Mouse (Mus musculus) heart, postnatal 0 days (tissue): ENCODE measurements around the gene Evi2b. TPM values are rescaled to one million over a fixed set of nuclear protein-coding genes. Genes with fewer than 3 reads are reported as not detected.

Source experiments
- ATAC-seq: fragments of 200-750 bp; cut with Nextera tagmentation; 2 replicates; pipeline ENCODE4 v1.8.0; 2017; ENCODE audit warnings: low read depth, moderate number of reproducible peaks, moderate library complexity; ENCODE audit not compliant: insufficient read depth
- DNase-seq: peaks from one replicate; pipeline ENCODE4 v3.0.0-alpha.2; 2016; ENCODE audit warnings: low spot score
- H3K27ac ChIP-seq: fragments of 300-500 bp; sonication (generic); 2 replicates; pipeline ENCODE4 v1.5.1; 2014; ENCODE audit warnings: low read depth, mild to moderate bottlenecking
- H3K27me3 ChIP-seq: fragments of 300-500 bp; sonication (generic); 2 replicates; pipeline ENCODE4 v1.6.1; 2014; ENCODE audit warnings: low read length, mixed read lengths; ENCODE audit not compliant: control insufficient read depth, insufficient read depth
- H3K36me3 ChIP-seq: fragments of 300-500 bp; sonication (generic); replicated peaks from 2 replicates; pipeline ENCODE4 v1.6.1; 2014; ENCODE audit warnings: low read length, mixed read lengths; ENCODE audit not compliant: control insufficient read depth, insufficient read depth
- H3K4me1 ChIP-seq: fragments of 300-500 bp; sonication (generic); 2 replicates; pipeline ENCODE4 v1.6.1; 2014; ENCODE audit warnings: antibody characterized with exemption; ENCODE audit not compliant: control insufficient read depth, insufficient read depth
- H3K4me2 ChIP-seq: fragments of 300-500 bp; sonication (generic); 2 replicates; pipeline ENCODE4 v1.6.1; 2014; ENCODE audit warnings: low read depth, mild to moderate bottlenecking, low read length, moderate library complexity
- H3K4me3 ChIP-seq: fragments of 300-500 bp; sonication (generic); 2 replicates; pipeline ENCODE4 v1.5.1; 2014; ENCODE audit warnings: low read depth, low read length
- H3K9ac ChIP-seq: fragments of 300-500 bp; sonication (generic); replicated peaks from 2 replicates; pipeline ENCODE4 v1.6.1; 2014; ENCODE audit warnings: low read depth, low read length, mixed read lengths
- H3K9me3 ChIP-seq: fragments of 300-500 bp; sonication (generic); replicated peaks from 2 replicates; pipeline ENCODE4 v1.6.1; 2016; ENCODE audit warnings: low read length; ENCODE audit not compliant: control insufficient read depth
- CTCF ChIP-seq: IDR thresholded peaks from 2 replicates; pipeline ENCODE4 v1.5.1; 2016; ENCODE audit warnings: antibody characterized with exemption, control low read depth, low read depth
- EP300 ChIP-seq: IDR thresholded peaks from 2 replicates; pipeline ENCODE4 v1.6.1; 2016; ENCODE audit warnings: antibody characterized with exemption, low read depth
- WGBS: fragments of 180-500 bp; shearing (Covaris S2); extraction: QIAGEN DNeasy Blood & Tissue Kit; methylation state at CpG from one replicate; pipeline ENCODE4 v1.1.7; 2014; 5-methylcytosine and 5-hydroxymethylcytosine counted together
- polyA plus RNA-seq: library from polyadenylated mRNA; unstranded; fragments of >200 nt; fragmentation: Nextera tagmentation; extraction: Ambion mirVana; gene quantifications from 2 replicates; pipeline ENCODE4 v1.2.1, GENCODE M21; 2015
- total RNA-seq: library from RNA; depleted of rRNA; stranded (reverse); fragments of >200 nt; gene quantifications from 2 replicates; pipeline ENCODE4 v1.2.3, GENCODE M21; 2014; ENCODE audit warnings: low replicate concordance

The Evi2b gene
- total and polyA plus RNA-seq, 2 experiments from 2014 or later = 0.36 to 0.84 TPM

DNA sequence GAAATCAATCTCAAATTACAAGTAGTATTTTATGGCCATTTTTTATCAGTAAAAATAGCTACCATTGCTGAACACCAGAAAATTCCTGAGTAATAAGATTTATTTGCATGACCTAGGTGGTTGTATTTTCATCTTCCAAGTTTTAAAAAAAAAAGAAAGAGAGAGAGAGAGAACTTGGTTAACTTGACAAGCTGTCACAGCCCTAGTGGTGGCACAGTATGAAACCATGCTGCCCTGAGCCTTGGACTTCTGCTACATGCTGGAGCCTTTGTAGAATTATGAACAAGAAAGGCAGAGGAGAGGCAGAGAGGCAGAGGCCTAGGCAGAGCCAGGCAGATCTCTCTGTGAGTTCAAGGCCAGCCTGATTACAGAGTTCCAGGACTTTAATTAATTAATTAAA, 1.6 kb downstream of the Evi2b start:
- TF ChIP-seq EP300 (no peak), CTCF (no peak)
- H3K27me3 ChIP-seq = no peaks in the 10 kb centered on the region
- no peaks in the 10 kb centered on the region for H3K9me3 ChIP-seq
- DNase-seq (no peak), ATAC-seq (no peak)
- H3K4me1 ChIP-seq = peaks cover 2% of the 10 kb centered on the region
- no peaks in the 10 kb centered on the region for H3K36me3 ChIP-seq
- no peak overlapping the region for H3K4me3 ChIP-seq
- H3K9ac ChIP-seq = no peak overlapping the region
- H3K4me2 ChIP-seq = no peak overlapping the region
- H3K27ac ChIP-seq = no peak overlapping the region

DNA sequence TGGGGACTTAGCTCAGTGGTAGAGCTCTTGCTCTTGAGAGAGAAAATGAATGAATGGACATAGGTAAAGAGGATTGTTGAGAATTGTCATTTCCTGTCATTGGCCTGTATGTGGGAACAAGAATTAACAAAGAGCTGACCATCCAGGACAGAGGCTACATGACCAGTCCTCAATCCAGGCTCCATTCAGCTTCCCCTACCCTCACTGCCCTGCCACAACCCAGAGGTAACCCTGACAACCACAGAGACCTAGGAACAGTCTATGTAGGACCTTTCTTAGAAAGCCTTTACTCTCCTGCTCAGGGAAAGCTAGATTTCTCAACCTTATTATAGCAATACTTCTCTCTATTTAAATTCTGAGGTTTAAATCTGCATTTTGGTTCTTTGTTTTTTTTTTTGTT, 2.8 kb downstream of the Evi2b start:
- Histone ChIP-seq H3K4me3 (no peak overlapping the region), H3K4me1 (no peaks in the 10 kb centered on the region), H3K27me3 (no peaks in the 10 kb centered on the region), H3K4me2 (no peak overlapping the region), H3K27ac (no peak overlapping the region), H3K9me3 (no peaks in the 10 kb centered on the region), H3K9ac (no peak overlapping the region), H3K36me3 (no peaks in the 10 kb centered on the region)
- TF ChIP-seq EP300 = no peak
- no peak for TF ChIP-seq CTCF
- DNase-seq (no peak), ATAC-seq (no peak)

DNA sequence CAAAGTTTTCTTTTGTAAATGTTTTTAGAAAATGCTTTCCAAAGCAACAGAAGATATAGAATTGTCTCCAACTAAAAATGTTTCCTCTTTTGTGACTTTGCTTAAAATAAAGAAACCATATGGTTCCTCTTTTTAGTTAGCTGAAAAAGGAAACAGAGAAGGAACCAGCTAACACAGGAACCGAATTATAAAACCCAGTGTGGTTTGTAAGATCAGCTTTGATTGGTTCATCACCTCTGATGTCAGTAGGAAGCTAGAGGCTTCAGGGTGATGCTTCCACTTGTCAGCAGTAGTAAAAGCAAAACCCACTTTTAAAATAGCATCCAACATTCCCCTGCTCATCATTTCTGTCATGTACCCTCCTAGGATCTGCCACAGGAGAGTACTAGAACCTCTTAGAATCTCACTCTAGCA, 3.7 kb downstream of the Evi2b start:
- Histone ChIP-seq H3K9ac (no peak overlapping the region), H3K9me3 (no peaks in the 10 kb centered on the region), H3K36me3 (0 out of 2 replicates have a peak, but pooled peaks cover 6% of the 10 kb centered on the region), H3K27me3 (no peaks in the 10 kb centered on the region), H3K4me1 (no peaks in the 10 kb centered on the region), H3K4me2 (no peak overlapping the region), H3K27ac (no peak overlapping the region), H3K4me3 (no peak overlapping the region)
- WGBS = 58% methylated on average over 1 of the region's 1 CpGs
- ATAC-seq (no peak), DNase-seq (no peak)
- no peak for TF ChIP-seq EP300
- no peak for TF ChIP-seq CTCF

DNA sequence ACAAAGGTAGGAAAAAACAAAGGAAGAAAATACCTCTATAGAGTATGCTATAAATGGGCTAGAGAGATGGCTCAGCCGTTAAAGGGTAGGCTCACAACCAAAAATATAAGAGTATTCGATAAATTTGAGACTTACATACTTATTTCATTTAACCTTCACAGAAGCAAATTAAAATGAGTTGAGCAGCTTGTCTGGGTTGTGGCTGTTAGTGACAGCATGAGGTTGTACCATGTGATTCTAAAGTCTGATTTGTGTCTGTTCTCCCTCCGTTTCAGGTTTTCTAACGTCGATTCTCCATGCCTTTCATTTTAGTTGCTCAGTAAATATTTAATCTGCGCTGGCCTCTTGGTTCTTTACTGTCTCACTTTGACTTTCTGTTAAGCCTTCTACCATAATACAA, 4.3 kb downstream of the Evi2b start:
- DNase-seq (no peak), ATAC-seq (no peak)
- TF ChIP-seq CTCF (no peak), EP300 (no peak)
- 90% methylated on average over 6 of the region's 6 CpGs for WGBS
- H3K9me3 ChIP-seq = no peaks in the 10 kb centered on the region
- H3K4me2 ChIP-seq = no peak overlapping the region
- H3K9ac ChIP-seq = no peak overlapping the region
- no peak overlapping the region for H3K4me3 ChIP-seq
- no peaks in the 10 kb centered on the region for H3K4me1 ChIP-seq
- H3K36me3 ChIP-seq = 0 out of 2 replicates have a peak, but pooled peaks cover 6% of the 10 kb centered on the region
- H3K27me3 ChIP-seq = no peaks in the 10 kb centered on the region
- no peak overlapping the region for H3K27ac ChIP-seq

- Histone ChIP-seq H3K9me3 (no peaks in the 10 kb centered on the region), H3K27me3 (no peaks in the 10 kb centered on the region)
- WGBS = 99% methylated on average over 2 of the region's 2 CpGs
Measured at GRCm38 (mm10) chr11:79515798-79516197, 7.8 kb downstream of the Evi2b start.

GRCm38 (mm10) chr11:79515331-79515730, 8.2 kb downstream of the Evi2b start:
- H3K27ac ChIP-seq = no peak overlapping the region
- 0 out of 2 replicates have a peak, but pooled peaks cover 6% of the 10 kb centered on the region for H3K36me3 ChIP-seq
- no peak overlapping the region for H3K4me2 ChIP-seq
- no peaks in the 10 kb centered on the region for H3K4me1 ChIP-seq
- WGBS = 71% methylated on average over 6 of the region's 6 CpGs
- no peaks in the 10 kb centered on the region for H3K9me3 ChIP-seq
- DNase-seq (no peak), ATAC-seq (no peak)
- TF ChIP-seq EP300 (no peak), CTCF (no peak)
- H3K4me3 ChIP-seq = no peak overlapping the region
- H3K27me3 ChIP-seq = no peaks in the 10 kb centered on the region
- no peak overlapping the region for H3K9ac ChIP-seq

More at GRCm38 (mm10) chr11:79515798-79516197, 7.8 kb downstream of the Evi2b start:
- DNase-seq (no peak), ATAC-seq (no peak)
- Histone ChIP-seq H3K36me3 (0 out of 2 replicates have a peak, but pooled peaks cover 6% of the 10 kb centered on the region), H3K4me2 (no peak overlapping the region), H3K27ac (no peak overlapping the region), H3K9ac (no peak overlapping the region), H3K4me3 (no peak overlapping the region), H3K4me1 (no peaks in the 10 kb centered on the region)
- TF ChIP-seq CTCF = no peak
- TF ChIP-seq EP300 = no peak
